Mouse (Mus musculus) embryonic fibroblast, embryonic 13.5 days (primary cell): ENCODE data around the gene Rhot2.

ENCODE experiments used
- CTCF ChIP-seq: IDR thresholded peaks from 2 replicates; pipeline ENCODE4 v1.5.1; 2011; ENCODE audit warnings: mild to moderate bottlenecking, control low read depth, low read length, moderate library complexity, borderline replicate concordance; ENCODE audit not compliant: insufficient read depth
- POLR2A ChIP-seq: IDR thresholded peaks from 2 replicates; pipeline ENCODE4 v1.6.1; 2011; ENCODE audit warnings: low read depth, mild to moderate bottlenecking, control low read depth, low read length, moderate library complexity

DNA sequence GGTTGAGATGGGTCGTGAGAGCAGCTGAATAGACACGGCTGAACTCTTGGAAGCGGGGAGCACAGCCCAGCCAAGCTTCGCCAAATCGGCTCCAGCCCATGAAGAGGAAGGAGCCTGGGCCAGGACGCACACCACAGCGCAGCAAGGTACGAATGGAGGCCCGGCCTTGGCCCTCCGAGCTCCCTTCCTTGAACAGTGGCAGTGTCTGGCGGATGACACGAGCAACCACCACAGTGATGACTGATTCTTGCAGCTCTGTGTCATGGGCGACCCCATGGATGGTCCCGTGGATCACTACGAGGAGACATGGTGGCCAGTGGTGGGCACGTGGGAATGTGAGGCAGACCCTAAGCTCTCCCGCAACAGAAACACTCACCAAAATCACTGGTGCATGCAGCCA lies 49.7 kb downstream of the Rhot2 start:
- TF ChIP-seq CTCF (no peak), POLR2A (no peak)
